Mouse (Mus musculus) lung, embryonic 15.5 days (tissue): Measurements from ENCODE around the gene Vmn1r1. TPM values are rescaled to one million over a fixed set of nuclear protein-coding genes. Genes with fewer than 3 reads are reported as not detected.
"Not testable (repeated sequence)": the region's sequence is repeated elsewhere in the genome, so short reads cannot be mapped to it uniquely, and the experiment has no call there.

ENCODE experiments used
- ATAC-seq: fragments of 200-750 bp; cut with Nextera tagmentation; 2 replicates; pipeline ENCODE4 v1.8.0; 2017; ENCODE audit warnings: moderate number of reproducible peaks, borderline replicate concordance; ENCODE audit not compliant: low FRiP score, low TSS enrichment; ENCODE audit errors: extremely low read depth
- H3K27ac ChIP-seq: fragments of 300-500 bp; sonication (generic); 2 replicates; pipeline ENCODE4 v1.5.1; 2015; ENCODE audit warnings: moderate library complexity, mild to moderate bottlenecking, inconsistent platforms
- H3K27me3 ChIP-seq: fragments of 300-500 bp; sonication (generic); 2 replicates; pipeline ENCODE4 v1.6.1; 2015; ENCODE audit warnings: inconsistent platforms
- H3K36me3 ChIP-seq: fragments of 300-500 bp; sonication (generic); 2 replicates; pipeline ENCODE4 v1.6.1; 2015; ENCODE audit warnings: inconsistent platforms
- H3K4me1 ChIP-seq: fragments of 300-500 bp; sonication (generic); 2 replicates; pipeline ENCODE4 v1.6.1; 2015; ENCODE audit warnings: inconsistent platforms
- H3K4me2 ChIP-seq: fragments of 300-500 bp; sonication (generic); 2 replicates; pipeline ENCODE4 v1.6.1; 2015; ENCODE audit warnings: inconsistent platforms, mild to moderate bottlenecking, moderate library complexity
- H3K4me3 ChIP-seq: fragments of 300-500 bp; sonication (generic); 2 replicates; pipeline ENCODE4 v1.5.1; 2015; ENCODE audit warnings: mild to moderate bottlenecking, inconsistent platforms
- H3K9ac ChIP-seq: fragments of 300-500 bp; sonication (generic); 2 replicates; pipeline ENCODE4 v1.6.1; 2015; ENCODE audit warnings: inconsistent platforms
- H3K9me3 ChIP-seq: fragments of 300-500 bp; sonication (generic); 2 replicates; pipeline ENCODE4 v1.6.1; 2016; ENCODE audit warnings: inconsistent platforms
- WGBS: fragments of 180-500 bp; shearing (Covaris S2); methylation state at CpG from one replicate; pipeline ENCODE4 v1.1.7; 2015; 5-methylcytosine and 5-hydroxymethylcytosine counted together
- polyA plus RNA-seq: library from polyadenylated mRNA; unstranded; fragments of >200 nt; fragmentation: Nextera tagmentation; extraction: Ambion mirVana; gene quantifications from 2 replicates; pipeline ENCODE4 v1.2.1, GENCODE M21; 2015

Gene Vmn1r1
- not detected in 2 replicates for polyA plus RNA-seq

DNA sequence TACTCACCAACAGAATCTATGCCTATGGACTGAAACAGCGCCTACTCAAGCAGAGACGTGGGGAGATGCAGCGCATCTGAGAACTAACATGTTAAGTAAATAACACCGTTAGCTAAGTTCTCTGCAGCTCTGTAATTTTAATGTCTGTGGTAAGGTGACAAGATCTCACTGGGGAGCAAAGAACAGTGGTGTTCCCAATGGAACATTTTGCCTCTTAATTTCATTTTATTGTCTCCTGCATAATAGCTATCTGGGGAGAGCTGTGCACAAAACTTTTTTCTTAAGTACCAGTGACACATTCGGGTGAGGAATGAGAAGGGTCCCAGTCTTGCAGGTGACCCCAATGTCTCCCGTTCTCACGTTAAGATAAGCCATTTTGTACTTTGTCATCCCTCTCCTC is at the start of gene Vmn1r1:
Vmn1r1 (minus strand) TSS at position 101 of the 400 bp plus-strand sequence.
- H3K36me3 ChIP-seq = no peaks in the 10 kb centered on the region
- no peaks in the 10 kb centered on the region for H3K4me1 ChIP-seq
- H3K9me3 ChIP-seq = no peaks in the 10 kb centered on the region
- H3K9ac ChIP-seq = no peak within 1 kb of the TSS
- no peak for ATAC-seq
- H3K4me3 ChIP-seq = no peak within 1 kb of the TSS
- H3K27me3 ChIP-seq = no peaks in the 10 kb centered on the region
- 70% methylated on average over 7 of the region's 7 CpGs for WGBS
- H3K4me2 ChIP-seq = no peak within 1 kb of the TSS
- no peak within 1 kb of the TSS for H3K27ac ChIP-seq

DNA sequence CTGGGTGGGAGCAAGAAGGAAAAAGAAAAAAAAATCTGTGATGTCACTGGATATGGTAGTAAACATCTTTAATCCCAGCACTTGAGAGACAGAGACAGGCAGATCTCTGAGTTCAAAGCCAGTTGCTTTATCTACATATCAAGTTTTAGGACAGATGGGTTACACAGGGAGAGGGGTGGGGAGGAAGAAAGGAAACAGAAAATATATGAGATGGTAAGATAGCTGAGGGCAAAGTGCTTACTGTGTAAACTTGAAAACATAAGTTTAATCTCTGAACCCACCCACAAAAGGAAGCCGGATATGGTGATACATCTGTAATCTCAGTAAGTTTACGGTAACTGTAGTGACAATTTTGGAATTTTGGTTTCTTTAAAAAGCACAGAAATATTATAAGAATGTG is 46.0 kb upstream of the Vmn1r1 start:
- no peaks in the 10 kb centered on the region for H3K9me3 ChIP-seq
- no peak overlapping the region for H3K4me3 ChIP-seq
- H3K4me2 ChIP-seq = no peak overlapping the region
- no peaks in the 10 kb centered on the region for H3K27me3 ChIP-seq
- ATAC-seq = no peak
- no peaks in the 10 kb centered on the region for H3K36me3 ChIP-seq
- no peak overlapping the region for H3K9ac ChIP-seq
- H3K27ac ChIP-seq = no peak overlapping the region
- H3K4me1 ChIP-seq = no peaks in the 10 kb centered on the region
- 89% methylated on average over 2 of the region's 2 CpGs for WGBS

DNA sequence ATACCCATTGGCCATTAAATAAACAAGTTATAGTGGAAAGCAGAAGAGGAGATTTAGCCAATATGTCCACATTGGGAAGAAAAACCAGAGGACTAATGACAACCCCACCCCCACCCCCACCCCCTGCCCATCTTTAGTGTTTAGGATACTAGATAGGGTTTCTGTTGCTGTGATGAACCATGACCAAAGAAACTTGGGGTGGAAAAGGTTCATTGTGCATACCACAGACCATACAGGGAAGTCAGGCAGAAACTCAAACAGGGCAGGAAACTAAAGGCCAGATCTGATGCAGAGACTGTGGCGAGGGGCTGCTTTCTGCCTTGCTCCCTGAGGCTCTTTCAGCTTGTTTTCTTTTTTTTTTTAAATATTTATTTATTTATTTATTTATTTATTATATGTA is 28.3 kb upstream of the Vmn1r1 start:
- H3K27ac ChIP-seq = no peak overlapping the region
- H3K4me3 ChIP-seq = no peak overlapping the region
- no peak overlapping the region for H3K9ac ChIP-seq
- H3K4me2 ChIP-seq = no peak overlapping the region
- no peaks in the 10 kb centered on the region for H3K9me3 ChIP-seq
- H3K4me1 ChIP-seq = peaks cover 9% of the 10 kb centered on the region; the same call in 1 of the 2 replicates
- H3K27me3 ChIP-seq = no peaks in the 10 kb centered on the region
- ATAC-seq = no peak
- no peaks in the 10 kb centered on the region for H3K36me3 ChIP-seq
- 65% methylated on average over 1 of the region's 1 CpGs for WGBS

DNA sequence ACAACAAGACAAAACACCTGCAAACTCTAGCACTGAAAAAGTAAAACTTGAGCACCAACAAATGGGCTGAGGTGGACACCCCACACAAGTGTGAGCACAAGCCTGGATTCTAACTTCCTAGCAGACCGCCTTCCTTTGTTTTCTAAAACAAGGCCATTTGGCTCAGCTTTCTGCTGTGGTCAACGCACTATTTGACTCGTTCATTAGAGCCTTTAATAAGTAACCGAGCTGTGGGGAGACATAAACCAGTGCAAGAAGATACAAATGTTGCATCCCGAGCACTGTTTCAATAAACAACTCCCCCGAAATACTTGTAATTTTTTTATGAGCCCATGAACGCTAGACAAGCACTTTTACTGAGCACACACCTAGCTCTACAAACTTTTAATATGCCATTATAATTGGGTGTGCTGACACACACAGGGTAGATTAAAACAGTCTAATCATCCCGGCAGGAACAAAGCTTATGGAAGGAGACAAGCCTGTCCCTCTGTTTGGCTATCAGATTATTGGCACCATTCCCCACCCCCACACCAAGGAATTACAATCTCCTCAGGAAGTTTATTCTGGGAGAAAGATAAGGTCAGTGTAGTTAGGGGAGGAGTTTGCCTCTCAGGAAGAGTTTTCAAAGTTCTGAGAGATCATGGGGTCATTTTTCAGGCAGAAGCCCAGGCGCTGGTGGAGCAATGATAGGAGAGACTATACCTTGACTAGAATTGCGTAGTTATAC is 27.7 kb upstream of the Vmn1r1 start:
- Histone ChIP-seq H3K36me3 (no peaks in the 10 kb centered on the region), H3K4me3 (no peak overlapping the region), H3K27me3 (no peaks in the 10 kb centered on the region), H3K4me2 (no peak overlapping the region), H3K9ac (no peak overlapping the region), H3K4me1 (peaks cover 9% of the 10 kb centered on the region; the same call in 1 of the 2 replicates), H3K27ac (no peak overlapping the region), H3K9me3 (no peaks in the 10 kb centered on the region)
- no peak for ATAC-seq
- 23% methylated on average over 10 of the region's 10 CpGs for WGBS

GRCm38 (mm10) chr1:182191181-182191580 is 26.9 kb upstream of the Vmn1r1 start:
- Histone ChIP-seq H3K9ac (no peak overlapping the region), H3K27ac (no peak overlapping the region), H3K4me3 (no peak overlapping the region), H3K36me3 (no peaks in the 10 kb centered on the region), H3K4me1 (peaks cover 9% of the 10 kb centered on the region; the same call in 1 of the 2 replicates), H3K27me3 (no peaks in the 10 kb centered on the region), H3K9me3 (no peaks in the 10 kb centered on the region), H3K4me2 (no peak overlapping the region)
- WGBS = 56% methylated on average over 5 of the region's 5 CpGs
- ATAC-seq = no peak

- no peaks in the 10 kb centered on the region for H3K9me3 ChIP-seq
- H3K27ac ChIP-seq = no peak overlapping the region
- H3K4me1 ChIP-seq = peaks cover 9% of the 10 kb centered on the region; the same call in 1 of the 2 replicates
- 57% methylated on average over 3 of the region's 3 CpGs for WGBS
- H3K36me3 ChIP-seq = no peaks in the 10 kb centered on the region
- no peak overlapping the region for H3K4me3 ChIP-seq
- no peaks in the 10 kb centered on the region for H3K27me3 ChIP-seq
- no peak overlapping the region for H3K4me2 ChIP-seq
- no peak overlapping the region for H3K9ac ChIP-seq
- ATAC-seq = no peak
Measured at GRCm38 (mm10) chr1:182189669-182190440, 25.6 kb upstream of the Vmn1r1 start.

DNA sequence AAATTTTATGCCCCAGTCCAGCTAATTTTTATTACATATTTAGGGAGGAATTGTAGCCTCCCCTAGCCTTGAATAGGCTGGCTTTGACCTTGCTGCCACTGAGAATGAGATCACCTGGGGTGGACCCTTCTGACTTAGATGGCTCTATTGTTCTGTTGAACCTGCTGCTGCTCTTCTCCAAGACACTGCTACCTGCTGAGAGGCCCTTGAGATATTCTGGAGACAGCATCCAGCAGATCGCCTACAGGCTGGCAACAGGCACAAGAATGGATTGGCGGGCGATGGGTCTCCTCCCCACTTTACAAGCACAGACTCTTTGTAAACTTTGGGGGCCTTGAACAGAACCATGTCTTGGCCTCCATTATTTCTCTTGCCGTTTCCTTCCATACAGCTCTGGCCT is 18.2 kb upstream of the Vmn1r1 start:
- not testable (repeated sequence) for H3K4me1 ChIP-seq, H3K36me3 ChIP-seq, H3K4me3 ChIP-seq, H3K9me3 ChIP-seq, ATAC-seq, H3K27ac ChIP-seq, H3K9ac ChIP-seq, H3K4me2 ChIP-seq, H3K27me3 ChIP-seq
- WGBS = 73% methylated on average over 4 of the region's 4 CpGs

GRCm38 (mm10) chr1:182181456-182182305 is 17.4 kb upstream of the Vmn1r1 start:
- no peaks in the 10 kb centered on the region for H3K9me3 ChIP-seq
- no peaks in the 10 kb centered on the region for H3K36me3 ChIP-seq
- no peak overlapping the region for H3K4me3 ChIP-seq
- no peaks in the 10 kb centered on the region for H3K4me1 ChIP-seq
- no peak for ATAC-seq
- H3K4me2 ChIP-seq = no peak overlapping the region
- no peak overlapping the region for H3K9ac ChIP-seq
- no peaks in the 10 kb centered on the region for H3K27me3 ChIP-seq
- WGBS = 76% methylated on average over 5 of the region's 5 CpGs
- H3K27ac ChIP-seq = no peak overlapping the region

GRCm38 (mm10) chr1:182176985-182177384 is 12.7 kb upstream of the Vmn1r1 start:
- not testable (repeated sequence) for H3K9ac ChIP-seq, H3K27ac ChIP-seq, H3K4me3 ChIP-seq, H3K4me2 ChIP-seq, H3K27me3 ChIP-seq, H3K4me1 ChIP-seq, H3K9me3 ChIP-seq, ATAC-seq, H3K36me3 ChIP-seq
- WGBS = 94% methylated on average over 19 of the region's 19 CpGs

GRCm38 (mm10) chr1:182170206-182170605 is 5.9 kb upstream of the Vmn1r1 start:
- not testable (repeated sequence) for H3K4me3 ChIP-seq, H3K9me3 ChIP-seq, H3K27ac ChIP-seq, H3K4me2 ChIP-seq, H3K4me1 ChIP-seq, H3K27me3 ChIP-seq, H3K36me3 ChIP-seq, ATAC-seq, H3K9ac ChIP-seq
- WGBS = 81% methylated on average over 6 of the region's 6 CpGs

DNA sequence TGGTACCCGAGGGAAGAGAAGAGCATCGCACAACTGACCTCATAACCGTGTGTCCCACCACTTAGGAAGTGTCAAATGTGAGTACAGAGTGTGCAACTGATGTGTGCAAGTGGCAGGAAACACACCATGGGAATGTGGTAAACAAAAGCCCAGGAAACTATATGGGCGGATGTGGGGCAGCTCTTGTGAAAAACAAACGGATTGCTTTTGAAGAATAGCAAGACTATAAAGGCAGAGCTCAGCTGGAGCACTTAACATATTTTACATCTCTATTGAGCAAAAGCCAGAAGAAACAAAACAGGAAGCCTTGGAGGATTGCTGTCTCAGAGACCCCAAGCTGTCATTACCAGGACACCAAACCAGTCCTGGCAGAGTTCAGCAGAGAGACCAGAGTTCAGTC is 1.3 kb downstream of the Vmn1r1 start:
- Histone ChIP-seq H3K9ac (no peak overlapping the region), H3K4me2 (no peak overlapping the region), H3K4me1 (no peaks in the 10 kb centered on the region), H3K36me3 (no peaks in the 10 kb centered on the region), H3K27me3 (no peaks in the 10 kb centered on the region), H3K9me3 (no peaks in the 10 kb centered on the region), H3K27ac (no peak overlapping the region), H3K4me3 (no peak overlapping the region)
- WGBS = 32% methylated on average over 5 of the region's 5 CpGs
- no peak for ATAC-seq
